Mouse (Mus musculus) adrenal gland, adult 2 months (tissue): Measurements from ENCODE around the gene Siah2. TPM values are rescaled to one million over a fixed set of nuclear protein-coding genes. Genes with fewer than 3 reads are reported as not detected.
A peak's percentile ranks its signal among the peaks of the same experiment; 100 is the strongest.

Source experiments
- DNase-seq: peaks from one replicate; pipeline ENCODE4 v3.0.0; 2021
- long read RNA-seq: library from polyadenylated mRNA; stranded (forward); transcript quantifications from one replicate; pipeline ENCODE4 v2.0.0, GENCODE M21; 2021
- polyA plus RNA-seq: library from polyadenylated mRNA; depleted of rRNA; stranded (reverse); fragments of >200 nt; gene quantifications from 2 replicates; pipeline ENCODE4 v1.2.3, GENCODE M21; 2012; rRNA removed
- total RNA-seq, 2 experiments: library from RNA; stranded (reverse); gene quantifications; 2 replicates each; pipeline ENCODE4 v1.2.3; 2021

The Siah2 gene
- total RNA-seq (10 to 100 TPM; 14.4 to 28.6 TPM), polyA plus RNA-seq (36.0 and 52.3 TPM in 2 replicates)
- long read RNA-seq, transcript Siah2-201 (2 exons, 2,511 nt): major isoform, 31 of 33 reads
- long read RNA-seq, partial matches to known transcripts: 0 of 33 reads
- long read RNA-seq, other reads (novel, unspliced or antisense): 2 of 33 reads

DNA sequence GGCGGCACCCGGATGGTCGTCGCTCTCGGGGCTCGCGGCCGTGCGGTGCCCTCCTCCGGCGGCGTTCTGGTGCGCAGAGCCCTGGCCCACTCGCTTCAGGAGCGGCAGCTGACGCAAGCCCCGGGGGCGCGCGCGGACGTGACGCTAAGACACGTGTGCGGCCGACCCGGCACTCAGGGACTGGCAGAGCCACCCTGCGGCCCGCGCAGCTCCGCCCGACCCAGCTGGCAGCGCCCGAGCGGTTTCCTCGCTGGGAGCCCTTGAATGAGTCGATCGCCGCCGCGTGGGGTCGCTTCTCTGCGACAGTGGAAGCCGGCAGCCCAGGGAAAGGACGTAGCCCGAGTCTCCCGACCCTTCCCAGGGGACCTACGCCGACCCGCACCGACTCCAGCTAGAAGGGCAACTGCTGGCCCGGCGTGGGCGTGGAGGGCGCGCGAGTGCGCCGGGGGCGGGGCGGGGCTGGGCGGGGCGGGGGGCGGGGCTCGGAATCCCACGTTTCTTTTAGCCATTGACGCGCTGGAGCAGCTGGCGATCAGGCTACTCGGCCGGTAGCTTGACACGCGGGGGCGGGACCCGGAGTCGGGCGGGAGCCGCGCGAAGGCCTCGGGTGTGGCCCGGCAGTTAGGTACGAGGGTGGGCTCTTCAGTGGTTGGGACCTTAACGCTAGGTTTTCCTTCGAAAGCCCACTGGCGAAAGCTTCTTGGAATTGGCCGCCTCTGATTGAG lies at the start of gene Siah2:
TSS of gene Siah2 (minus strand) at position 404 of the 725 bp plus-strand sequence.
- peak; percentile 96 for DNase-seq

DNA sequence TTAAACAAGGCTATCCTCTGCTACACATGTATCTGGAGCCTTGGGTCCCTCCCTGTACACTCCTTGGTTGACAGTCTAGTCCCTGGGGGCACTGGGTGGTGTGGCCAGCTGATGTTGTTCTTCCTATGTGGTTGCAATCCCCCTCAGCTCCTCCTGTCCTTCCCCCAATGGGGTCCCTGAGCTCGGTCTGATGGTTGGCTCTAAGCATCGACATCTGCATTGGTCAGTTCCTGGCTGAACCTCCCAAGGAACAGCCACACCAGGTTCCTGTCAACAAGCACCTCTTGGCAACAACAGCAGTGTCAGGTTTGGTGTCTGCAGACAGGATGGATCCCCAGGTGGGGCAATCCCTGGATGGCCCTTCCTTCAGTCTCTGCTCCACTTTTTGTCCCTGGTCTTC lies 47.3 kb upstream of the Siah2 start:
- no peak for DNase-seq

DNA sequence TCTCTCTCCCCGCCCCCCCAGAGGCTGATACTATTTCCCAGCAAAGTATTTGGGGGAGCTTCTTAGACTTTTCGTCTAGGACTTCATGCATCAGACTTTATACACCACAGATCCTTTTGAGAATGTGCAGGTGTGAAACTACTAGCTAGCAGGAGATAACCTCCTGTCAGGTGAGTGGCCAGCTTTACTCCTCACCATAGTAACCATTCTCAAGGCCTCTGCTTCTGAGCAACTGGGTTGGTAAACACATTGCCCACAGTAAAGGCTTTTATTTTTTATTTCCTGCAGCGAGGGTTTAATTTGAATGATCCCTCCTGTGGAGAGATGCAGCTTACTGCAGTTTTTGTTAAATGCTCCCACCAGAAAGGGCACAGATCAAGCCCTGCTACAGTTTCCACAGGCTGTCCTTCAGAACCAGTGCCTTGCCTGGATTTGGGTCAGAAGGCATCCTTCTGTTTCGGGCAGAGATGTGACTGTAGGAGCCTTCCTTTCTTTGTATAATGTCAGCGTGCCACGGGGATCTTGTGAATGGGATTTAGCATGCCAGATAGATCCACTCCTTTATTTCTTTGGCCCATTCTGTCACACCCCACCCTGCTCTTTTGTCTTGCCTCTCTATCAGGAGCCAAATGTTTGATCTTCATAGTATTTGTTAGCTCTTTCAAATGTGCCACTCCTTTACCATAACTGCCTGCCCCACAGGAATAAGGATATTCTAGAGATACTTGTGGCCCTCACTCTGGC lies 46.3 kb upstream of the Siah2 start:
- no peak for DNase-seq

DNA sequence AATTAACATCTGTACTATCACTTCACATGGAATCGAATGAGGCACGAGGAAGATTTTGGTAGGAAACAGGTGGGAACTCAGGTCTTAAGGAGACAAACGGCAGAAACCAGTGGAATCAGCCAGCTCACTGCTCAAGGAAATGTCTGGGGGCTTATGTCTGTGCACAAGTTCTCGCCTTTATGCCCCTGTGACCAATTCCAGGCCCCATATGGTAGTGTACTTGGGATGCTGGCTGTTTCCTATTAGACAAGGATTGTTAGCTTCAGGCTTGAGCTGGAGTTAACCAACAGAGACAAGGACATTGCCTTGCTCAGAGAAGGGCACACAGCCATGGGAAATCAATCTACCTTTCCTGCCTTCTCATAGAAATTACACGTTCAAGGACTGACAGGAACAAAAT lies 39.3 kb upstream of the Siah2 start:
- peak; percentile 34 for DNase-seq

DNA sequence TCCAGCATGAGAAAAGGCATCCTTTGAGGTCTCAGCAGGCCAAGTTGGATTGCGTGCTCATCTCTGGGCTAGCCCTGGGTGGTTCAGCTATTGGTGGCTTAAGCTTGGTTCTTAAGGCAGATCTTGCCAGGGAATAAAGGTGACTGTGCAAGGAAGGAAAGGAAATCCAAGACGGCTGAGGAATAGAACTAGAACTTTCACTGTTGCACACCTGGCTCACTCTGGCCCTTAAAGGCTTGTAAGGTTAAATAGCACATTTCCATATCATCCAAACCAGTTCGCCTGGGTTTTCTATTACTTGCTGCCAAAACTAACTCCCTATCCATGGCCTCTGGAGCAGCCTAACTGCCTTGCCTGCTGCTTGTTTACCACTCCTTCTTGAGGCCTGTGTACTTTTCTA lies 38.4 kb upstream of the Siah2 start:
- no peak for DNase-seq

DNA sequence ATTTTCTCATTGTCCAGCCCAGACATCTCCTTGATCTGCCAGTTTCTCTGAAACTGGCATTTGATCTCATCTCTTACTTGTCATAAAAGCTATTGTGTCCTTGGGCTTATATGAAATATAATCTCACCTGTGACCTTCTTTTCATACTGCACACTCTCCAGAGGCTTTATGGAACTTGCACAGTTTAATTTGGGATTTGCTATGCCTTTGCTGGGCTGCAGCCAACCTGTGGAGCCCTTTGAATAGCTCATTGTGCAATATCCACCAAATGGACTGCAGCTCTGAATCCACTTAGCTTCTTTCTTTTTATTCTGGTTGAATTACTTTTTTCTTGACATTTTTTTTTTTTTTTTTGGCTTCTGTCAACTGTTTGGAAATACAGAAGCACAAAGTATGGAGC lies 37.3 kb upstream of the Siah2 start:
- DNase-seq: peak; percentile 28

DNA sequence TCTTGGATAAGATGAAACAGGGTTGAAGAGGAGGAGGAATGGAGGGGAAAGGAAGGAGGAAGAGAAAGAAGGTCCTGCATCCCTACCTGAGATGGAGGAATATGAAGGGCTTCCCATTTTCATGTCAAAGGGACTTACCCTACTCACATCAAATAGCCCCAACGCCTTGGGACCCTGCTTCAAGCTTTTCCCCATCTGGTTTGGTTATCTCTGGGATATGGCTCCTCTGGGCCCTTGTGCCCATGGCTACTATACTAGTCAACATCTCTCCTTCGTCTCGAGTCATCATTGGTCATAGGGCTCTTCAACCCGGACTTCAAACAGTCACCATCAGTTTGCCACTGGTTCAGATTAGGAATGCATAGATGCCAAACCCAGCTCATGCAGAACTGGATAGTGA lies 35.4 kb upstream of the Siah2 start:
- DNase-seq: no peak

DNA sequence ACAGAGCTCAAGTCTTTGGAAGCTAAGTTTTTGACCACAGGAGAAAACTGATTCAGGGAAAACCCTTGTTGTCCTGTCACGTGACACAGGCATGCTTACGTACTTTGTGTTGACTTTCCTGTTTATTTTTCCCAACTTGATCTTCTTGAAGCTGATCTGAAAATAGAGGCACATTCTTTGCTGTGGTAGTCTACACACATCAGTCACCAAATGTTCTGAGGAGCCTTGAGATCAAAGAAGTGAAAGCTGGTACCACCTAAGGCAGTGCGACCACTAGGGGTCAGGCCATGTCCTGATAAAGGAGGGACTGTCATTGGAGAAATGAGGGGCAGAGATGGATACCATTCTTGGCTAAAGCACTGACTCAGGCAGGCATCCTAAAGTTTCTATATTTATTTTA lies 34.8 kb upstream of the Siah2 start:
- DNase-seq: peak; percentile 51

DNA sequence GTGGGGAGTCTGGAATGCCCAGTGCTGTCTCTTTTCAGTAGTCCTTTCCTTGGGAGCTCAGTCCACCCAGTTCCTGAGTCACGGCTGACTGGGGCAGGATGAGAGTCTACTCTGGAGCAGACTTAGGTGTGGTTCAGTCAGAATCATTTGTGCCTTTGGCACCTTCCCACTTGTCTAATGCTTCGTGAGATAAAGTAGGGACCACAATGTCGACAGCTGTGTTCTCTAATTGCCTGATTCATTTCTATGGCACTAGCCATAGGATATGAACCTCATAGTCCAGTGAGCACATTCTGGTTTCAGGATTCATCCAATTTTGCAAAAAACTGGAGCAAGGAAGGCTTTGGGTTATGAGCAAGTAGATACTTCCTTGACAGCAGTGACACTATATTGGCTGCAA lies 34.2 kb upstream of the Siah2 start:
- DNase-seq: no peak

DNA sequence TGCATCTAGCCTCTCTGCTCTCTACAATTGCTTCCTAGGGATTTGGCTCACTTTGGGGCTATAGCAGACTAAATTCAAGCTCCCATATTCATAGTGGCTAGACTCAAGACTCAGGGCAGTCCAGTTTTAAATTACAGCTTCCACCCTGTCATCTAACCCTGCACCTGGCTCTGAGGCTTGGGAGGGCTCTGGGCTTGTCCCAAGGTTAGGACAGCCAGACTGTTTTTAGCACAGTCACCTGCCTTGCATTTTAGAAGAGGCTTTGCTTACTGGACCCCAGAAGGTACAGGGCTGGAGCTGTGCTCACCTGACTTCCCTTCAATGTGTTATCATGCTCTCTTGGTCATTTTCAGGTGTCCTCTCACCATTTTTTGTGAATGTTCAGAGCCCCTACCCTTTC lies 32.6 kb upstream of the Siah2 start:
- DNase-seq: no peak

DNA sequence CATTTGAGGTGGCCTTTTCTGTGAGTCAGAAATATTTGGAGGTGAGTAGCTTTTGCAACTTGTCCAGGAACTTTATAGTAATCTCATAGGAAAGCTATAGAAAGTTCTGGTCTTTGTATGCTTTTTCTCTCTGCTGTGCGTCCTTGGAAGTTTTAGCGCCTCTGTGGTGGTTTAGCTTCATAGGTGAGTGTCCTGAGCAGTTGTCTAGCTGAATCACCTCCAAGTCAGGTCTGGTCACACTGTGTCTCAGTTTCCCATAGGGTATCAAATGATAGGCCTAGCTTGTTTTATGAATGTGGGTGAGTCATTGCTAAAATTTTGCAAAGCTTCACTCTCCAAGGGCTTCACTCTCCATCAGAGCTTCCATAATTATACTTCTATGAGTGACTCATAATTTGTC lies 31.5 kb upstream of the Siah2 start:
- peak; percentile 9 for DNase-seq

DNA sequence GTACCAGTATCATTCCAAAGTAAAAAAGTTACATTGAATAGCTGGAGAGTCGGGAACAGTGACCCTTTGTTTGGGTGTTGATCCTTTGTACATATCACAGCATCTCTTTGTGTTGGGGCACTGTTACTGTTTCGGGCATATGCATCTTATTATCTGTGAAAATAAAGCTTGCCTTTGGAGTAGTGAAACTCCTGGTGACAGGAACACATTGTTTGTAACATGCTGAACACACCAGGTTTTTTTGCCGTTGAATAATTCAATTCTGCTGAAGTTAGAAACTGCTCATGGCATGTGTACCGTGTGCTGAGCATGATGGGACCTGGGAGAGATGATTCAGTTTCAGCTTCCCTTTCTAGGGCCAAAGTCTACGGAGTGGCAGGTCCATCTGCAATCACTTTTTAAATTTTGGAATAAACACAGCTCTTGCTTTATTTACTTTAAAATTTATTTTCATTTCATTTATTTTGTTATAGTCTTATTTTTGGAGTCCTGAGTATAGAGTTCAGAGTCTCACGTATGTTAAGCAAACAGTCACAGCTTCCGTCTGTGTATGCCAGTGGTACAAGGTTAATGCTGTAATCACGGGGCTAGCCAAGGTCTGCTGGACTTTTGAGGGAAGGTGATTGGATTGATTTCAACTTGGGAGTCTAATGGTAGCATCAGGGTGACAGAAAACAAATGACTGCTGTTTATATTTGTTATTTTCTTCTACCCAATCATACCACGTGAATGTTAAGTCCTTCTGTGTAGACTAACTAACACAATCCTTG lies 27.4 kb upstream of the Siah2 start:
- peak; percentile 63 for DNase-seq

DNA sequence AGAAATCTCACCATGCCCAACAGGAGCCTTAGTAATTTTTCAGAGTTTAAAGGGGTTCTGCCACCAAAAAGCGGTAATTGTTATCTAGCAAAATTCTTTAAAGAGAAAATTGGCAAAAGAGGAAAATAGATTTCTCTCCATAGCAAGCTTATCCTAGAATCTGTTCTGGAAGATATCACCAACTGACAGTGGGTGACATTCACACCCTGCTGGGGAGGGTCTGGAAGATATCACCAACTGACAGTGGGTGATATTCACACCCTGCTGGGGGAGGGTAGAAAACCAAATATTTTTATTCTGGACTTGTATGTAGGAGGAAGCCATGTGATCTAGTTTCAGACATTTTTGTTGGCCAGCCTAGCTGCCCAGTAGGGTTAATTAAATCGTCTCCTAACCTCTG lies 24.5 kb upstream of the Siah2 start:
- no peak for DNase-seq

DNA sequence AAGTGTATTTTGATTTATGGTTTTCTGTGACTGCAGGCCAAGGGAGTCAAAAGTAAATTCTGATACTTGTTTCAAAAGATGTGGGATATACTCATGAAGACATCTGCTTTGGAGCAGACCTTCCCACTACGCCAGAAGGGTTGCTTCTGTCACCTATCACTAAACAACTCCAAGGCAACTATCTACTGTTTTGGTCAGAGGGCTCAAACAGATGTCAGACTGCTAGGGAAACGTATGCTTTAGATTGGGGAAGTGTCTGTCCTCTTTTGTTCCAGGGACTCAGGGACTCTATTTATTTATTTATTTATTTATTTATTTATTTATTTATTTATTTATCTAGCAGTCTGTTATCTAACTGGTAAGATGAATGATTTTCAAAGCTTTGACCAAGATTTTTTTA lies 22.6 kb upstream of the Siah2 start:
- DNase-seq: no peak

DNA sequence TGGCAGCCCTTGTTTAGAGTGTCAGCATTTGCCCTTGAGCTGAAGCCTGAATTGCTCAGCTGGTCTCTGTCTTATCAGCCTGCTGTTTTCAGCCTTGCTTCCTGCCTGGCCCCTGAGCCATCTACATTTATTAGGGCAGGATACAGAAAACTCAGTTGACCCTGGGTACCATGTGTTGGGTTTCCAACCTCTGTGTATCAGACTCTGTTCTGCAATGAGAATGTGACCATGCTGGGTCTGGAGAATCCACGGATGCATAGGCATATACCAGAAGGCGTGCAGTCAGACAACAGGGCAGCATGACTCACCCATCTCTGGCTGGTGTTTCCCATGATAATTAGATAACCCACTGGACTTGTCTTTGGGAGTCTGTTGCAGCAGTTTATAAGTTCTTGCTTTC lies 21.8 kb upstream of the Siah2 start:
- peak; percentile 73 for DNase-seq

DNA sequence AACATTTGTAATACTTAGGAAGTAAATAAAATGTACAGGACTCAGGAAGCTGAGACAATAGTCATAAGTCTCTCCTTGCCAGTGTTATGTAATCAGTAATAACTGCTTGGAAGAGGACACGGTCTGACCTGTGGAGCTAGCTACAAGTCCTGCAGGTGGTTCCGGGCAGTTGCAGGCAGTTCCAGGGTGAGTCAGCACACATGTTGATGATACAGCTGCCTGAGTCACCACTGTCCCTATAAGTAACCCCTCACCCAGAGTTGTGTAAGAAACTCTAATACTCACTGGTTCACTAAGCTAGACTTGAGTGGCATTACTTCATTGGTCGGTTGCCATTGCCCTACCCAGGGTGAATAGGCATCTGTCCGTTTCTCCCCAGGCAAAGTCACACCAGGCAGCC lies 21.0 kb upstream of the Siah2 start:
- peak; percentile 28 for DNase-seq

DNA sequence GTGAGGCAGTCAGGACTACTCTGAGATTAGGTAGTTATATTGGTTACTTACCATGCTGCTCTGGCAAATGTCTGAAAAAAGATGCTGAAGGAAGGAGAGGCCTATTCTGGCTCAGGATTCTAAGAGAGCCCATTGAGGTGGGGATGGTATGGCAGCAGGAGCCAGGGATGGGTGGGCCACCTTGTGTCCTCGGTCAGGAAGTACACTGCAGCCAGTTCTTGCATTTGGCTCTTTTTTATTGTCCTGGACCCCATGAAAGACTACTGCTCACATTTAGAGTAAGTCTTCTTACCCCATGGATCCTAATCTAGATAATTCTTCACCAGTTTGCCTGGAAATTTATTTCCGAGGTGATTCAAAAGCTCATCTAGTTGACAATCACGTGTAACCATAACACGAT lies 12.3 kb upstream of the Siah2 start:
- no peak for DNase-seq

DNA sequence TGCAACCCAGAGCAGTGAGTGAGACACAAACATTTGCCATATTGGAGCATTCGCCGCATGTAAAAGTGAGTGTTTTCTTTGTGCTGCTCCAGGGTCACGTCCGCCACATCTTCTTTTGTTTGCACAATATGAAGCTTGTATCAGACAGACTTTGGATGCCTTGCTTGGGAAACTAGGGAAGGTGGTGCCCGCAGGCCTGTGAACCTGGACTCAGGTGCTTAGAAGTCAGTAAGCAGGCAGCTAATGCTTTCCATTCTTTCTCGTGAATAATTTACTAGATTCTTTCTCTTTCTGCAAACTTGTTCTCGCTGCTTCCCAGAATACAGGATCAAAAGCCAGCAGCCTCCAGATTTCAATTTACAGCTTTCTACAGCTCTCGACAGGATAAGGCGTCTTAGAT lies 11.5 kb upstream of the Siah2 start:
- DNase-seq: no peak

DNA sequence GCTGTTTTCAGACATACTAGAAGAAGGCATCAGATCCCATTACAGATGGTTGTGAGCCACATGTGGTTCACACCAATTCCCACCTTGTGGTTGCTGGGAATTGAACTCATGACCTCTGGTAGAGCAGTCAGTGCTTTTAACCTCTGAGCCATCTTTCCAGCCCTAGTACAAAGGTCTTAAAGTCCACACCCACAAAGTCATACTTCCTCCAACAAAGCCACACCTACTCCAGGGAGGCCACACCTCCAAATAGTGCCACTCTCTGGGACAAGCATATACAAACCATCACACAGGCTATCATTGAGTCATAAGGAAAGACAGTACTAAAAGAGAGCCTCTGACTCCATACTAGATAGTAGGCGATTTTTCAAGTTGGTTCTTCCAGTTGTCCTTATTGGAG lies 10.1 kb upstream of the Siah2 start:
- DNase-seq: no peak

DNA sequence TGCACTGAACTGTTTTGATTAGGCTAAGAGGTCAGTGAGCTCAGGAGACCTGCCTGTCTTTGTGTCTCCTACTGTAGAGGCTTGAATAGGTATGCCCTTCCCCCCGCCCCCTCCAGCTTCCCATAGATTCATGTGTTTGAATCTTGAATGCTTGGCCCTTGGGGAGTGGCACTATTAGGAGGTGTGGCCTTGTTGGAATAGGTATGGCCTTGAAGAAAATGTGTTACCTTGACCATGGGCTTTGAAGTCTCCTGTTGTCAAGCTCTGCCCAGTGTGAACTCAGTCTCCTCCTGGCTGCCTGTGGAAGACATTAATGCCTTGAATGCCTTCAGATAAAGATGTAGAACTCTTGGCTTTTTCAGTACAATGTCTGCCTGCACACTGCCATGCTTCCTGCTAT lies 9.2 kb upstream of the Siah2 start:
- no peak for DNase-seq

DNA sequence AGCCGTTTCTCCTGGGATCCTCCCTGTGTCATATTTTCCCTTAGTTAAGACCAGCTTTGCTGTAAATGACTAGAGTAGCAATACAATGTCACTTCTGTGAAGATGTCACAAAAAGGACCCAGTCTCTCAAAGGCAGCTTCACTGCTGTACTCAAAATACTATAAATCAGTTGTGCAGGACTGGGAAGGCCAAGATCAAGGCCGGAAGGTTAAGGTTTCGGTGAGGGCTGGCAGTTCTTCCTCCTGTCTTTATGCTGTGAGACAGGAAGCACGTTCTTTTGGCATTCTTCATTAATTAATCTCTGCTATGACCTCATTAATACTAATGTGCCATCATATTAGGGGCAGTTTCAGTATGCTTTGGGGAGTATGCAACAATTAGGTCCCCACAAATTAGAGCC lies 5.7 kb upstream of the Siah2 start:
- peak; percentile 57 for DNase-seq

DNA sequence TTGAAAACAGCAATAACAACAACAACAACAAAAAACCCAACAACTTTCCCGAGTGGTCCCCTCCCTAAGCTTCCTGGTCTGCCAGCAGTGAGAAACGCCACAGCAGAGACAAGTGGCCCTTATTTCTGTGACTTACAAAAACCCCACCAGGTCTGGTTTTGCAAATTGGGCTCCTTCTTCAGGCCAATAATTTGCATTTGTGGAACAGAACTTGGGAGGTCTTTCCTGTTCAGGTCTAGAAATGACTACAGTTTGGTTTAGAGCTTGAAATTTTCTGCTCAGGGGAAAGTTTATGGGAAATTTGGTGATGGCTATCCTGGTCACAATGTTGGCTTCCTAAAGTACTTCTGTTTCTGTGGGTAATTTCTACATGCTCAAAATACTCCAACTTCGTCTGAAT lies 4.6 kb upstream of the Siah2 start:
- DNase-seq: no peak

DNA sequence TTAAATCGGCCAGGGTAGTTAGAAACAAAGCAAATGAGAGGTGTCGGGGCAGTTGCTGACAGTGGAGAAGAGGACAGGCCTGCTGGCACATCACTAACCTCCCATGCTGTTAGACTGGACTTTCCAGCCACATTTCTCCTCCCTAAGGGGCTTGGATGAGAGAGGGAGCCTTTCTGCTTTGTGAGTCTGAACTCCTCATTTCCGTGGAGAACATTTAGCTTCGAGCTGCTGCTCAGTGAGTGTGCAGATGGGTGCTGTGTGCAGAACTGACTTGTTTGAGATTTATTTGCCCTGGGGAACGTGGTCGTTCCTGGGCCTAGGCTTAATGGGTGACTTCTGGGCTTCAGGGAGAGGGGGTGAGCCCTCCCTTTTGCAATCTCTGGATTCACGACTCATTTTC lies 3.3 kb upstream of the Siah2 start:
- no peak for DNase-seq
